Mouse (Mus musculus) ES-Bruce4 (cell line): ENCODE results near the gene 1700015G11Rik.

Experiments used
- CTCF ChIP-seq: IDR thresholded peaks from one replicate; pipeline ENCODE4 v1.8.1; 2011; ENCODE audit warnings: low read depth, low read length
- EP300 ChIP-seq: IDR thresholded peaks from 2 replicates; pipeline ENCODE4 v1.6.1; 2011; ENCODE audit warnings: low read depth, low read length; ENCODE audit not compliant: insufficient read depth
- POLR2A ChIP-seq: IDR thresholded peaks from one replicate; pipeline ENCODE4 v1.8.1; 2011; ENCODE audit warnings: low read length; ENCODE audit not compliant: insufficient read depth

DNA sequence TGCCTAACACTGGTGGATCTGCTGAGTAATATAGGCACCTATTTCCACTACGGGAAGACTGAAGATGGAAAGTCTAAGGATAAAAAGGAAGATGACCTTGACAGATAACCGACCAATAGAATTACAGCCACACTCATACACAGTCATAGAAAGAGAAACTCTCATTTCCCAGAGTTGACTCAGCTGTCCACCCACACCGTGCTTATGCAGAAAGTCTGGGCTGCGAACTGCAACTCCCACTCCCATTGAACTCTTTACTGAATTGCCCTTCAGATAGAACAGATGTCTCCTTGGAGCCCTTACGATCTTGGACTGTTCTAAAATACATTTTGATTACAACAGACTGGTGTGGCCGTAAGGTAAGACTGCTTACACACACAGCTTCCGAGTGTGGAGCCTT, 50.8 kb downstream of the 1700015G11Rik start:
- no peak for TF ChIP-seq CTCF
- TF ChIP-seq POLR2A: no peak
- TF ChIP-seq EP300: no peak
